Mouse (Mus musculus): ENCODE data around the gene Tmed5.

DNA sequence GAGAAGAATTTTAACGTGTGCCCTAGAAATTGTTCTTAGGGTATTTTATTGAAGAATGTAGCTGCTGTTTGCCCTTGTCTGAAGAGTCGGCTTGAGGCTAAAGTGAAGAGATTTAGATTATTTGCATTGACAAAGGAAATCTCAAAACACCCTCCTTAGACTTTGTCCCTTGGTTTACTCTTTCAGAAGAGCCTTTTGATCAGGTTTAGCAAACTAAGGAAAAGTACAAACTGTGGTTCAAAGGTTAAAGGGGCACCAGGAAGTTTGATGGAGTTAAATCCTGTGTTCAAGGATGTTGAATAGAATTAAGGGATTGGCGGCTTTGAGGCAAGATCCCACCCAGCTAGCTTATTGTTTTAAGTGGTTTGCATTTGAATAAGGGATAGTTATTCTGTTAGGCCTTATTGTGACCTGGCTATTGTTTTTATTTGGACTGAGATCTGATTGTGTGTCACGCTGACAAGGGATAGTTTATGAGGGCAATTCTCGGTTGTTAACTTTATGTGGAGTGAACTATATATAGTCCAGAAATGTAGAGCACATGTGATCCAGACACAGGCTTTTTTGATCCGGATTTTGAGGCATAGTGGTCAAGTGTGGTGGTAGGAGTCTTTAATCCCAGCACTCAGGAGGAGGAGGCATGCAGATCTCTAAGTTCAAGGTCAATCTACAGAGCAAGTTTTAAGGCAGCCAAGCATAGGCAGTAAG is 55.4 kb downstream of the Tmed5 start:
- TF ChIP-seq CTCF (IDR thresholded peaks at IDR 0.05; ENCODE audit: low read depth) (no peak), EP300 (IDR thresholded peaks at IDR 0.05; ENCODE audit: low read depth) (no peak)
